Comparison of ENCODE assay signal across 7 mouse cellular contexts in the genomic region with DNA sequence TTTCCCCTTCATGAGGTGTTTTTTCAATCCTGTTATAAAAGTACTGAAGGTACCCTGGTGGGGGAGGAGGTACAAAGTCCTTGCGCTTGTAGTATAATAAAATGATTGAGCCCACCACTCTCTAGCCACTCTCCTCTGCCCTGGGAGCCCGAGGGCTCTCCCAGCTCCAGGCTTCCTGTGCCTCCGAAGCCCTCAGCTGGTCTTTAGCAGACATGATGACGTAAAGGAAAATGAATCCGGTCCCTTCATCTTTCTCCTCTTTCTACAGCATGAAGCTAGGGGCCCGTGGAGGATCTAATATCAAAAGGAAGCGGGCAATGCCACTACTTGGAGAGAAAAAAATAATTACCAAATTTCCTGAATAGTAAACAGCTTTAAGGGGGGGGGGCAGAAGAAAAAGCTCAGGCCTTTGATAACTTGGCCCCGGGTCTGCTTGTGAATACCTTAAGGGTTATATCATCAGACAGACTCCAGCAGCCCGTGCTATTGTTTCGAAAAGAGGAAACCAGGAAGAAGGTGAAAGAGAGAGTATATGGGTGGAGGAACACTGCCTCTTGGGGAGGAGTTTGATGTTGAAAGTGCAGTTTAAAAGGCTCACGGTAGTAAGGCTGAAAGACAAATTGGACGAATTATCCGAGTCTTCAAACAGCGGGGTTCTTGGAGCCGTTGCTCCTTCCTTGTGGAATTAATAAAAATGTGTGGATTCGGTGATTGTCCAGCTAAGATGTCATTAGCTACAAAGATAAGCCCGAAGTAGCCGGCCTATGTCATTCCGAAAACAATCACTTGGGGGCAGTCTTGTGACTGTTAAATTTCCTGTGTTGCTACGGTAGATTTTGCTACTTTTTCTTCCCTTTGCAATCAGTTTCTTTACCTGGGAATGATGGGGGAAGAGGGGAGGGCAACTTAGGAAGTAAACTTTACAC. TPM values are rescaled to one million over a fixed set of nuclear protein-coding genes. Genes with fewer than 3 reads are reported as not detected.
A peak's percentile ranks its signal among the peaks of the same experiment; 100 is the strongest.
DNase-seq lines count a peak whose midpoint lies in the region; ATAC-seq and TF ChIP-seq lines count a peak whose summit lies in the region.

No protein-coding gene starts in this region.

- TF ChIP-seq RAD21 in MEL (IDR thresholded peaks at IDR 0.05; ENCODE audit: low read depth, low read length): peak; percentile 85

- H3K4me3 ChIP-seq in MEL (ENCODE audit: control insufficient read depth in 1 of 2, insufficient read depth in 1 of 2, low read depth in 2 of 2, low read length in 2 of 2): peak overlapping the region; percentile 81 to 88
- no peak overlapping the region for H3K4me3 ChIP-seq in kidney, adult 2 months (ENCODE audit: insufficient read depth, low read depth, low read length)
- H3K4me3 ChIP-seq in lung, embryonic 14.5 days (ENCODE audit: low read depth, low read length): peak overlapping the region; percentile 3; the same call in 1 of the 2 replicates

- no peak for TF ChIP-seq POLR2A in MEL (IDR thresholded peaks at IDR 0.05; ENCODE audit: control insufficient read depth in 1 of 2, insufficient read depth in 1 of 2, low read depth in 1 of 2, low read length in 2 of 2, poor library complexity in 1 of 2)
- no peak for TF ChIP-seq POLR2A in kidney, adult 2 months (IDR thresholded peaks at IDR 0.05; ENCODE audit: low read depth, low read length)

- 0 out of 4 replicates have a peak, but pooled peaks of 1 of the 2 experiments have one; percentile 15 for TF ChIP-seq EP300 in MEL (IDR thresholded peaks at IDR 0.05; ENCODE audit: low read depth in 1 of 2, low read length in 2 of 2)

- DNase-seq in CD4-positive, CD25-positive, alpha-beta regulatory T cell, adult 2 months (ENCODE audit: low read depth, low spot score): peak; percentile 62
- DNase-seq in MEL (ENCODE audit: low read depth, low spot score): peak; percentile 81
- DNase-seq in cerebellum, adult 9-11 months: peak; percentile 20
- peak; percentile 48 for DNase-seq in gastrocnemius, postnatal 14 days
- DNase-seq in kidney, adult 2 months: peak; percentile 49
- DNase-seq in lung, embryonic 14.5 days: peak; percentile 87
- DNase-seq in retina, postnatal 1 day: peak; percentile 70

- H3K79me2 ChIP-seq in MEL (ENCODE audit: control insufficient read depth, insufficient read depth, low read length, poor library complexity): no peaks in the 10 kb centered on the region

- H3K9ac ChIP-seq in MEL (ENCODE audit: control insufficient read depth, low read depth, low read length, poor library complexity, severe bottlenecking): peak overlapping the region; percentile 63
- no peak overlapping the region for H3K9ac ChIP-seq in lung, embryonic 14.5 days

- H3K27ac ChIP-seq in MEL (ENCODE audit: control insufficient read depth, low read depth, low read length): no peak overlapping the region
- no peak overlapping the region for H3K27ac ChIP-seq in kidney, adult 2 months (ENCODE audit: insufficient read depth, low read depth, low read length)
- H3K27ac ChIP-seq in lung, embryonic 14.5 days (ENCODE audit: low read depth): no peak overlapping the region

- WGBS in kidney, adult 2 months: 5% methylated on average over 20 of the region's 20 CpGs
- WGBS in lung, embryonic 14.5 days: 5% methylated on average over 20 of the region's 20 CpGs

- intact Hi-C loops in gastrocnemius, postnatal 14 days (cut with DNase I; ENCODE audit: low total_unique reads): loop anchor here (5.0 to 10.0 kb wide), 2 partner anchors 641 to 704 kb away; no protein-coding TSS in a partner anchor

- no peaks in the 10 kb centered on the region for H3K9me3 ChIP-seq in MEL (replicated peaks; ENCODE audit: insufficient read depth, low read length)
- H3K9me3 ChIP-seq in lung, embryonic 14.5 days (ENCODE audit: low read depth, low read length): no peaks in the 10 kb centered on the region

- peak; percentile 67; the same call in 1 of the 2 replicates for ATAC-seq in lung, embryonic 14.5 days (ENCODE audit: insufficient read depth)

- H3K4me2 ChIP-seq in lung, embryonic 14.5 days: peak overlapping the region; percentile 50

- TF ChIP-seq CTCF in MEL (IDR thresholded peaks at IDR 0.05 in 2 of 3, conservative IDR thresholded peaks at IDR 0.05 in 1 of 3; ENCODE audit: control insufficient read depth in 1 of 3, insufficient read depth in 1 of 3, low read depth in 2 of 3, low read length in 3 of 3, poor library complexity in 1 of 3, severe bottlenecking in 1 of 3): peak; percentile 47 to 79 (median 78)
- 0 out of 2 replicates have a peak, but pooled peaks have one; percentile 5 for TF ChIP-seq CTCF in kidney, adult 2 months (conservative IDR thresholded peaks at IDR 0.05; ENCODE audit: insufficient read depth, insufficient read length, low read depth, low read length)
- TF ChIP-seq CTCF in lung, embryonic 14.5 days (IDR thresholded peaks at IDR 0.05; ENCODE audit: low read depth): peak; percentile 64

- no peaks in the 10 kb centered on the region for H3K36me3 ChIP-seq in MEL (ENCODE audit: control insufficient read depth in 1 of 2, insufficient read depth in 2 of 2, low read length in 2 of 2)
- no peaks in the 10 kb centered on the region for H3K36me3 ChIP-seq in kidney, adult 2 months (ENCODE audit: control insufficient read depth, insufficient read depth, low read length)
- no peaks in the 10 kb centered on the region for H3K36me3 ChIP-seq in lung, embryonic 14.5 days (ENCODE audit: insufficient read depth)

- H3K27me3 ChIP-seq in MEL (ENCODE audit: control insufficient read depth in 1 of 2, insufficient read depth in 2 of 2, low read length in 2 of 2): peaks cover 0 to 2% of the 10 kb centered on the region in 2 experiments; a peak in 1 of 4 replicates
- H3K27me3 ChIP-seq in kidney, adult 2 months (replicated peaks; ENCODE audit: control insufficient read depth, insufficient read depth, low read length): peaks cover 4% of the 10 kb centered on the region; the same call in 1 of the 2 replicates
- peaks cover 61% of the 10 kb centered on the region for H3K27me3 ChIP-seq in lung, embryonic 14.5 days (ENCODE audit: insufficient read depth, low read length)

- H3K4me1 ChIP-seq in MEL (ENCODE audit: control insufficient read depth in 1 of 2, insufficient read depth in 2 of 2, low read length in 2 of 2): 0 out of 4 replicates have a peak, but pooled peaks cover 0 to 5% of the 10 kb centered on the region in 2 experiments
- H3K4me1 ChIP-seq in kidney, adult 2 months (ENCODE audit: control insufficient read depth, insufficient read depth, low read length): no peaks in the 10 kb centered on the region
- no peaks in the 10 kb centered on the region for H3K4me1 ChIP-seq in lung, embryonic 14.5 days (ENCODE audit: insufficient read depth)

TF ChIP-seq in MEL, 35 proteins besides CTCF, POLR2A, EP300 and RAD21:
- no peak for TF ChIP-seq NRF1 (IDR thresholded peaks at IDR 0.05; ENCODE audit: insufficient read depth, low read depth, low read length, poor library complexity, severe bottlenecking)
- no peak for TF ChIP-seq POLR2AphosphoS5 (IDR thresholded peaks at IDR 0.05; ENCODE audit: borderline replicate concordance, low read depth, low read length)
- 0 out of 2 replicates have a peak, but pooled peaks have one; percentile 45 for TF ChIP-seq JUND (IDR thresholded peaks at IDR 0.05; ENCODE audit: low read depth, low read length)
- no peak for TF ChIP-seq MAX (IDR thresholded peaks at IDR 0.05; ENCODE audit: low read length)
- peak; percentile 74 for TF ChIP-seq GATA1 (IDR thresholded peaks at IDR 0.05; ENCODE audit: low read depth, low read length)
- TF ChIP-seq GABPA (IDR thresholded peaks at IDR 0.05; ENCODE audit: low read depth, low read length): no peak
- TF ChIP-seq UBTF (IDR thresholded peaks at IDR 0.05; ENCODE audit: borderline replicate concordance, insufficient read depth, low read depth, low read length): no peak
- no peak for TF ChIP-seq MYC (IDR thresholded peaks at IDR 0.05; ENCODE audit: low read depth, low read length)
- TF ChIP-seq ZKSCAN1 (IDR thresholded peaks at IDR 0.05; ENCODE audit: low read depth, low read length): no peak
- TF ChIP-seq ZNF384 (IDR thresholded peaks at IDR 0.05; ENCODE audit: low read depth, low read length): no peak
- TF ChIP-seq TCF12 (IDR thresholded peaks at IDR 0.05; ENCODE audit: low read depth, low read length): no peak
- TF ChIP-seq HCFC1 (IDR thresholded peaks at IDR 0.05; ENCODE audit: low read depth, low read length): no peak
- no peak for TF ChIP-seq ZMIZ1 (IDR thresholded peaks at IDR 0.05; ENCODE audit: low read depth, low read length)
- no peak; the same call in 1 of the 2 replicates for TF ChIP-seq ELF1 (IDR thresholded peaks at IDR 0.05; ENCODE audit: low read depth, low read length)
- TF ChIP-seq MYB (IDR thresholded peaks at IDR 0.05; ENCODE audit: low read depth, low read length): no peak
- no peak for TF ChIP-seq TAL1 (IDR thresholded peaks at IDR 0.05; ENCODE audit: low read length)
- TF ChIP-seq CHD1 (IDR thresholded peaks at IDR 0.05; ENCODE audit: low read depth, low read length): no peak
- peak; percentile 84 for TF ChIP-seq SMC3 (IDR thresholded peaks at IDR 0.05; ENCODE audit: low read depth, low read length)
- TF ChIP-seq E2F4 (IDR thresholded peaks at IDR 0.05; ENCODE audit: borderline replicate concordance, low read depth, low read length): no peak
- peak; percentile 81 for TF ChIP-seq ZC3H11A (IDR thresholded peaks at IDR 0.05; ENCODE audit: low read depth, low read length)
- TF ChIP-seq USF1 (IDR thresholded peaks at IDR 0.05; ENCODE audit: low read depth, low read length): no peak
- no peak for TF ChIP-seq MAFK (IDR thresholded peaks at IDR 0.05; ENCODE audit: borderline replicate concordance, low read depth, low read length)
- no peak for TF ChIP-seq KAT2A (conservative IDR thresholded peaks at IDR 0.05; ENCODE audit: low read depth, low read length)
- TF ChIP-seq TBP (IDR thresholded peaks at IDR 0.05; ENCODE audit: low read depth, low read length): 0 out of 2 replicates have a peak, but pooled peaks have one; percentile 39
- TF ChIP-seq POLR2AphosphoS2 (IDR thresholded peaks at IDR 0.05; ENCODE audit: low read length): no peak
- TF ChIP-seq USF2 (IDR thresholded peaks at IDR 0.05; ENCODE audit: borderline replicate concordance in 1 of 2, insufficient read depth in 1 of 2, low read depth in 1 of 2, low read length in 2 of 2): no peak
- no peak for TF ChIP-seq MAZ (IDR thresholded peaks at IDR 0.05; ENCODE audit: low read depth, low read length)
- no peak for TF ChIP-seq RCOR1 (IDR thresholded peaks at IDR 0.05; ENCODE audit: low read depth, low read length)

RNA-seq across cellular contexts. Expression of gene Tbx15, which starts 6.5 kb away (rescaled TPM):
- total RNA-seq in MEL (2012; rRNA removed): 8.9 and 9.8 TPM in 2 replicates
- 10 to 100 TPM in 1 of 2 experiments, not detected in 1; 13.0 TPM for polyA plus RNA-seq in MEL (2012; ENCODE audit: insufficient read depth in 1 of 2, insufficient read length in 2 of 2, low read depth in 1 of 2, low replicate concordance in 2 of 2, missing spikeins in 1 of 2)
- 100 to 1,000 TPM; 116 to 149 TPM for total RNA-seq in gastrocnemius, postnatal 14 days (2021)
- polyA plus RNA-seq in kidney, adult 2 months (2012; rRNA removed): 0.07 and 0.72 TPM in 2 replicates
- polyA plus RNA-seq in lung, embryonic 14.5 days (2014; fragmentation: Nextera tagmentation; extraction: Ambion mirVana): 0.05 and 0.28 TPM in 2 replicates

Comparison
In these comparisons a context has a peak if more than half of its experiments do, and no peak if none do; other contexts are left out.
1. DNase-seq: peak in every context shown above with its lines; median percentile 87 in lung, embryonic 14.5 days; 81 in MEL; 70 in retina, postnatal 1 day; 62 in CD4-positive, CD25-positive, alpha-beta regulatory T cell, adult 2 months; 49 in kidney, adult 2 months; 48 in gastrocnemius, postnatal 14 days; 20 in cerebellum, adult 9-11 months.
2. CTCF ChIP-seq: peak in every context shown above with its lines; median percentile 78 in MEL; 64 in lung, embryonic 14.5 days; 5 in kidney, adult 2 months.